Mouse (Mus musculus): Measurements from ENCODE around the gene Ccdc167. TPM values are rescaled to one million over a fixed set of nuclear protein-coding genes. Genes with fewer than 3 reads are reported as not detected.

Ccdc167 gene
- polyA plus RNA-seq (2012; rRNA removed) = 5.3 and 5.7 TPM in 2 replicates

GRCm38 (mm10) chr17:29716732-29717445 is at the start of gene Ccdc167:
TSS of gene Ccdc167 (minus strand) at chr17:29717044.

GRCm38 (mm10) chr17:29660076-29660761 is 56.6 kb downstream of the Ccdc167 start, which contains the start of gene Cmtr1:
TSS of gene Cmtr1 (plus strand) at chr17:29660595.

Other genes starting within 250 kb of the Ccdc167 start
- 22.6 and 27.9 TPM in 2 replicates for gene Pim1, start 226.3 kb downstream of the Ccdc167 start, polyA plus RNA-seq (2012; rRNA removed)
- gene Gm17657, start 167.4 kb downstream of the Ccdc167 start, polyA plus RNA-seq (2012; rRNA removed) = not detected in 2 replicates
- 21.0 and 22.1 TPM in 2 replicates for gene Tbc1d22b, start 167.3 kb downstream of the Ccdc167 start, polyA plus RNA-seq (2012; rRNA removed)
- gene Tmem217, start 164.7 kb downstream of the Ccdc167 start, polyA plus RNA-seq (2012; rRNA removed) = not detected in 2 replicates
- 23.4 and 26.8 TPM in 2 replicates for gene Rnf8, start 102.3 kb downstream of the Ccdc167 start, polyA plus RNA-seq (2012; rRNA removed)
- 0.47 and 0.59 TPM in 2 replicates for gene Gm28043, start 102.2 kb downstream of the Ccdc167 start, polyA plus RNA-seq (2012; rRNA removed)
- 15.9 and 17.6 TPM in 2 replicates for gene Cmtr1, start 56.4 kb downstream of the Ccdc167 start, polyA plus RNA-seq (2012; rRNA removed)